Mouse (Mus musculus) yolk sac, embryonic 10.5 days (tissue): ENCODE data around the gene Hormad2.

ENCODE experiments used
- DNase-seq: peaks from one replicate; pipeline ENCODE4 v3.0.0-alpha.2; 2017; ENCODE audit warnings: low spot score

The Hormad2 gene

DNA sequence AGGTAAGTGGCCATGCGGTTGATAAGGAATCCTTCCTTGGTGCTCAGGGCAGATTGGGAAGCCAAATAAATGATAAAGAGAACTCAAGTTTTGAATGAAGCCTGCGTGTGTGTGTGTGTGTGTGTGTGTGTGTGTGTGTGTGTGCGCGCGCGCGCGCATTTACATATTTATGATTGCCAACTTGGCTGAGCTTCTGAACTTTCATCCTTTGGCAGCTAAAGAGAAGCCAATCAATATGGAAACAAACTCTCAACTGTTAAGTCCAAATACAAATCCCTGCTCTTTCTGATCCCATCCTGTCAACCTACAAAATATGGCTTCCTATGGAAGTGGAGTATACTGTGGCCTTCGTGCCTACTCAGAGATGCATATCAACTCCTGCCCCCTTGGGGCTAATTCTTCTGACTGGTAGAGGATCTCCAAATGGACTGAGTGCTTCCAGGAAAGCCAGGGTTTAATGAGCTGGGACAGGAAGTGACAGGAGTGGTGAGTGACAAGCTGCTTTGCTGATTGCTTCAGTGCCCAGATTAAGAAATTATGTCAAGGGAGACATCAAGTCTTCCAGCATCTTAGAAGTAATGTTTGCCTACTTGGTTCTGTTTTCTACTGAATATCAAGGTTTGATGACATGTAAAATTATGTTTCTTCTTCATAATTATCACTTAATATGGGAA is 5.4 kb upstream of the Hormad2 start:
- DNase-seq, result no peak

- DNase-seq, result no peak
Measured at GRCm38 (mm10) chr11:4442280-4442679, 1.4 kb upstream of the Hormad2 start.

GRCm38 (mm10) chr11:4438211-4438610 is 2.7 kb downstream of the Hormad2 start:
- no peak for DNase-seq

GRCm38 (mm10) chr11:4437318-4437717 is 3.6 kb downstream of the Hormad2 start:
- DNase-seq, result no peak

GRCm38 (mm10) chr11:4436631-4437030 is 4.3 kb downstream of the Hormad2 start:
- no peak for DNase-seq

GRCm38 (mm10) chr11:4434461-4434860 is 6.4 kb downstream of the Hormad2 start:
- DNase-seq, result no peak

- no peak for DNase-seq
Measured at GRCm38 (mm10) chr11:4423818-4424217, 17.1 kb downstream of the Hormad2 start.

DNA sequence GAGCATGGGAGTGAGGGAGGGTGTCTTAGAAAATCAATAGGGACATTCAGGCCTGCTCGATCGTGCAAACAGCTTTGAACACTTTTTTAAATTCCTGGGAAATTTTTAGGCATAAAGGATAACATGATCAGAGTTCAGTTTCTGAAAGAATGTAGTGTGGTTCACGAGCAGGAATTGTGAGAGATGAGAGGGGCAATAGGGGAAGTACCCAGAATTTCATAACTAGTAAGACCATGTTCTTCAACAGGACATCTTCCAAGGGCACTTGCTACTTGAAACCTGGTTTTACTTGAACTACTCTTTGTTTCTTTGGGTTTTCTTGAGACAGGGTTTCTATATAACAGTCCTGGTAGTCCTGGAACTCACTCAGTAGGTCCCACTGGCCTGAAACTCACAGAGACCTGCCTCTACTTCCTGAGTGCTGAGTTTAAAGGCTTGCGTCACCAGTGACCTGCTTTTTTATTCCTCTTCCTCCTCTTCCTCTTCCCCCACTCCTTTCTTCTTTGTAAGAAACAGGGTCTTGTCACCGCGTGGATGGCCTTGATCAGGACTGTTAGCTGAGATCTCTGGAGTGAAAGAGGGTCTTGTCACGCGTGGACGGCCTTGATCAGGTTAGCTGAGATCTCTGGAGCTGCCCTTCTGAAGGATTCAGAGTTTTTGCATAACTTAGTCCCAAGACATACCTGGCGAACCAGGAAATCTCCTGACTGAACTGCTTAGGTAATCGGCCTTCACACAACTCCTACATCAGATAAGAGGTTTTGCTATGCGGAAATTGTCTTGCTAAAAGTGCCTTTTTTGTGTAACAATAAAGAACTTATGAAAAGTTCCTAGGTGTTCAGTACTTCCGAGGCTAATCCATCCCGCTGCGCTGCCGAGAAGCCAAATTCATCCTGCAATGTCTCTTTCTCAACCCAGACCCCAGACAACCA is 18.1 kb downstream of the Hormad2 start:
- DNase-seq, result no peak

DNA sequence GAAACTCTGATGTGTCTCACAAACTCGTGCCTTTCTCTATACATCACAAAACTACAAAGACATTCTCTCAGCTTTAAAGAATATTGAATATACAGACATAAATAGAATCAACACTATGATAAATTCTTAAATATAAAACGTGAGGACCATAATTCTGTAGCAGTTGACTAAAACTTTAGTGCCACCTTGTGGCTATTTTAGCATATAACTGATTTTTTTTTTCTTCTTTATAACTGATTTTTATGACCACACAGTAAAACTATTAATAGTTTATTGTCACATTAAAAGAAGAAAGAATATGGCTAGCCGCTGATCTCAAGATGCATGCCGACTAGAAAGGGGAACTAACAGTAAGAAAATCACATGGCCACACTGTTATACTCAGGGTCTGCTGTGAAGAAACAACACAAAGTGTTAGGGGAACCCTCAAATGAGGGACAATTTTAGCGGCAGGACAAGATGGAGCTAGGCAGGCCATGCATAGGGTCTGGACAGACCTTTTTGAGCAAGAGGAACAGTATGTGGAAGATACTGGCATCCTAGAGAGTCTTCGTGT is 18.9 kb downstream of the Hormad2 start:
- DNase-seq, result no peak

GRCm38 (mm10) chr11:4417986-4418385 is 22.9 kb downstream of the Hormad2 start:
- no peak for DNase-seq

GRCm38 (mm10) chr11:4412294-4412693 is 28.6 kb downstream of the Hormad2 start:
- no peak for DNase-seq

GRCm38 (mm10) chr11:4404277-4404676 is 36.6 kb downstream of the Hormad2 start:
- DNase-seq, result peak; percentile 73

DNA sequence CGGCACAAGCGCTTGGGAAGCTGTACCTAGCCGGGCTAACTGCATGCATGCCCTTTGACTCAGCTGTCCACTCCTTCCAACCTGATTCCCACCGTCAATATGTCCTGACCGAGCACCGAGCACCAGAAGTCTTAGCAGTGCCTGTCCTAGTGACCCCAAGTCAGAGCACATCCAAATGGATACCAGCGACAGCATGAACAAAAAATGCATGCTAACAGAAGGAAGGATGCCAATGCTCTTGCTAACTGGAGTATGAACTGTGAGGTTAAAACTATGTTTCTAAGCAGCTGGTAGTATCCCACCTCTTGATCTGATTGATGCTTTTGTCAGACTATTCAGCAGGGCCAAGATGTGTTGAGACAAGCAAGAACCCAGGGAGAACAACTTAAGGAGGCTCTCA is 37.5 kb downstream of the Hormad2 start:
- no peak for DNase-seq

DNA sequence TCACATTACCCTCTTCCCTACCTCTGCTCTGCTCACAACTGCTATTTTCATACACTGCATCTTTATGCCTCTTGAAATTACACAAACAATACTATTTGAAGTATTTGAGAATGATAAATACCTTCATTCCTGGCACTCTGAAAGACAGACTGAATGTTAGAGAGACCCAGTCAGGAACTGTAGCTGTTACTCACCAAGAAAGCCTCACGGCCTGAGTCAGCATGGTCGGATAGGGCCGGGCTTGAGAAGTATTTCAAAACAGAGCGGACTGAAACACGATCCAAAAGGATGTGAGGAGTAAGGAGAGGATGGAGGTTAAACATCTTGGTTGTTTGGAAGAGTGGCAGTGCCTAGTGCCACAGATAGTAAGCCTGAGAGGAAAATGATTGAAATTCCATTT is 39.7 kb downstream of the Hormad2 start:
- DNase-seq, result no peak

GRCm38 (mm10) chr11:4394226-4394625 is 46.7 kb downstream of the Hormad2 start:
- DNase-seq, result no peak

GRCm38 (mm10) chr11:4388018-4388417 is 52.9 kb downstream of the Hormad2 start:
- DNase-seq, result no peak

DNA sequence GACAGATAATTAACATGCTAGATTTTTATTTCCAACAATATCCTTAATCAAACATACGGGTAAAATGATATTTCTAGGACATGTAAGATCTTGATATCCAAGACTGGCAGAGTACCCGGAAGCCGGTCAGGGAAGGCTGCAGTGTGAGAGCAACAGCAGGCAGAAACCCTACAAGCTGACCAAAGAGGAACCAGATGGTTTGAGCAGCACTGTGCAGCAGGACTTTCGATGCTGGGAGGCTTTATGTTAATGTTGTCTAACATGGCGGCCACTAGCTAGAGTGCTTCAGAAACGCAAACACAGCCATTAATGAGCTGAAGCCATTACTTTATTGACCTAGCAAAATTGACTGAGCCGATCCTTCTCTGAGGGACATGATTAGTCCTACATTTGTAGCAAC is 58.6 kb downstream of the Hormad2 start:
- no peak for DNase-seq

- DNase-seq, result no peak
Measured at GRCm38 (mm10) chr11:4379857-4380256, 61.0 kb downstream of the Hormad2 start.

DNA sequence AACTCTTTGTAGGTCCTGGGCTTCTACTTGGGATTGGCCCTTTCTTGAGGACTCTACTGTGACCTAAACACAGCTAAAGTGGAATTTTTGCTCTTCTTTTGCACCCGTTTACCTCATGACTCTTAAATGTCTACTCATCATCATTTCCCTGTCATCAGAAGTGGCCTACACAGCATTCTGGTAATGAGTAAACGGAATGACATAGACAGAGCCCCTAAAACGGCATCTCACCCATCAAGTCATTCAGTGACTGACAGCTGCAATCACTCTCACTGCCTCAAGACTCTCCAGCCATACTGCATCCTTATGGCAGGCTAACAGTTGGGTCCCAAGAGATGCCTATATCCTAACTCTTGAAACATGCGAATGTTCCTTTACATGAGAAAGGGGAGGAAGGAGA is 74.5 kb downstream of the Hormad2 start:
- no peak for DNase-seq

DNA sequence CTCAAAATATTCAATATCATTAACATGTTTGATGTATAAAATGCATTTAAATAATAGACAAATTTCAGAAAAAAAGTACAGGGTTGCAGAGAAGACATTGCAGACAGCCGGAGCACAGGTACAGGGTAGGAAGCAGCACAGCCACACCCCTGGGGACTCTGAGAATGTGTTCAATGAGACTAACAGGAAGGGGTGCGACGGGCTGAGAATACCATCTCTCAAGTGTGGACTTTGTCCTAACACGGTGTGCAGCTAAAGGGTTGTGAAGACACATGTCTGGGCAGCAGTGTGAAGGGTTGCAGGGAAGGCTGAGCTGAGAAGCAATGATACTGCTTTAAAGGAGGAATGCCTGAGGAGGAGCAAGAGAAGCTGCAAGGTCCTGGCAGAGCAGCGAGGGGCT is 85.5 kb downstream of the Hormad2 start:
- DNase-seq, result no peak

GRCm38 (mm10) chr11:4352637-4353036 is 88.3 kb downstream of the Hormad2 start:
- no peak for DNase-seq

GRCm38 (mm10) chr11:4343926-4344325 is 97.0 kb downstream of the Hormad2 start:
- no peak for DNase-seq

GRCm38 (mm10) chr11:4342027-4342426 is 98.9 kb downstream of the Hormad2 start:
- no peak for DNase-seq
